Mouse (Mus musculus) ovary, adult 10 weeks (tissue): ENCODE data around the gene Ipo5. TPM values are rescaled to one million over a fixed set of nuclear protein-coding genes. Genes with fewer than 3 reads are reported as not detected.

ENCODE experiments used
- polyA plus RNA-seq: library from polyadenylated mRNA; stranded (reverse); fragments of 350-450 nt; fragmentation: Illumina TruSeq; extraction: RNeasy Lipid Tissue Mini Kit (QIAGEN cat#74804); gene quantifications from one replicate; pipeline ENCODE4 v1.2.3, GENCODE M21; 2014

The Ipo5 gene
- 130 TPM for polyA plus RNA-seq

GRCm38 (mm10) chr14:120910733-120911324 is at the start of gene Ipo5:
TSS of gene Ipo5 (plus strand) at chr14:120911224.

Other genes starting within 250 kb of the Ipo5 start
- 3.9 TPM for gene Farp1, start 124.0 kb downstream of the Ipo5 start, polyA plus RNA-seq